Mouse (Mus musculus): ENCODE measurements around the gene Rftn2.

The Rftn2 gene

GRCm38 (mm10) chr1:55173720-55174557 is 52.6 kb downstream of the Rftn2 start:
- DNase-seq (ENCODE audit: low spot score in 2 of 2): no peak

DNA sequence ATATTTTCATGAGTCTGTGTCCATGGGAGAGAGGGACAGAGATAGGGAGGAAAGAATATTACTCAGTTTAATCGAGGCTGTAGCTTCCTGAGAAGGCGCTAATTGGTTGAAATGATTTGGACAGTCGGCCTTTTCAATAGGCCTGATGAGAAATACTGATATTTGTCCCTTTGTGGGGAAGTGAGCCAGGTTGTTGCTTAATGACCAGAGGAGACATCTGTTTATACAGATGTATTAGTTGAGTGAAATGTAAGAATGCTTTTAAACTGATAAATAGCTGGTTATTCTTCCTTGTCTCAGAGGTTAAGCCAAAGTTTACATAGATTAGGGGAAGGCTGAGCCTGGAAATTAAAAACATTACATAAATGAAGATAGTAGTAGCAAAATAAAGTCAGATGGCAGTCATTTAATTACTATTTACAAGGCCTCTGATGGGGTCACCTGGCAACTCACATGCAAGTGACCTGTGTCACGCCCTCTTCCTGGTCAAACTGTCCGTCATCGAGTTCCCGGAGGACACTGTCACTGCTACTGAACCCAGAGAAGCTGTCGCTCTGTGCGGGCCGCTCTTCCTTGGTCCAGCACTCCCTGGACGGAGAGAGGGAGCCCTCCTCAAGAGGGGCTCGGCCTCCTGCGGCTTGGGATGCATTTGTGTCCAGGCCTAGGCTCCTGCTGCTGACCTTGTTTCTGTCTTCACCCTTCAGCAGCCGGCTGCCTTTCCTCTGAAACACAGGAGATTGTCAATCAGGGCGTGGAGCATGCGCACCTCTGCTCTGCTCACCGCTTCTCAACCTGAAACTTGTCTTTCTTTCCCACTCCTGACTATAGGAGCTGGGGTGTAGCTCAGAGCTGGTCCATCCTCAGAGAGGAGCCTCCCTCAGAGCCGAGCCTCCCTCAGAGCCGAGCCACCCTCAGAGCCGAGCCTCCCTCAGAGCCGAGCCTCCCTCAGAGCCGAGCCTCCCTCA is 54.9 kb downstream of the Rftn2 start:
- no peak for DNase-seq (ENCODE audit: low spot score in 2 of 2)

GRCm38 (mm10) chr1:55168591-55168990 is 58.0 kb downstream of the Rftn2 start:
- no peak for DNase-seq (ENCODE audit: low spot score in 2 of 2)

GRCm38 (mm10) chr1:55167560-55167959 is 59.0 kb downstream of the Rftn2 start:
- no peak for DNase-seq (ENCODE audit: low spot score in 2 of 2)

DNA sequence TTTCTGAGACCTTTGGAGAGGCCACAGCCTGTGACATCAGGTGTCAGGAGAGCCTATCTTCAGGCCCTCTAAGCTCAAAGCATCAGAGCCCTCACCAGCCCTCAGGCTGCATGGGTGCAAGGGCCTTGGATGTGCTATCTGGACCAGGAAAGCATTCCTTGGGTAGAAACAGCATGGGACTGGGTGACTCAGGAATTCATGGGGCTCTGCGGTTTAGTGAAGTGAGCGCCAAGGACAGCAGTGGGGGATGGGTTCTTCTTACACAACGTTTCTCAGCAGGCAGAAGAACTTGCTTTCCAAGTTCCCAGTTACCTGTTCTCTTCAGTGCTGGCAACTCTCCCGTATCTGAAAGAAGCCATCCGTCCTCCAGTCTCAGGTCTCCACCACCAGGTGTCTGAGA is 62.6 kb downstream of the Rftn2 start:
- DNase-seq (ENCODE audit: low spot score in 2 of 2): no peak

- DNase-seq (ENCODE audit: low spot score in 2 of 2): no peak
Measured at GRCm38 (mm10) chr1:55162781-55163180, 63.8 kb downstream of the Rftn2 start.

GRCm38 (mm10) chr1:55161895-55162294 is 64.7 kb downstream of the Rftn2 start:
- no peak for DNase-seq (ENCODE audit: low spot score in 2 of 2)

GRCm38 (mm10) chr1:55160831-55161638 is 65.5 kb downstream of the Rftn2 start:
- DNase-seq (ENCODE audit: low spot score in 2 of 2): no peak

GRCm38 (mm10) chr1:55160218-55160617 is 66.4 kb downstream of the Rftn2 start:
- DNase-seq (ENCODE audit: low spot score in 2 of 2): no peak

DNA sequence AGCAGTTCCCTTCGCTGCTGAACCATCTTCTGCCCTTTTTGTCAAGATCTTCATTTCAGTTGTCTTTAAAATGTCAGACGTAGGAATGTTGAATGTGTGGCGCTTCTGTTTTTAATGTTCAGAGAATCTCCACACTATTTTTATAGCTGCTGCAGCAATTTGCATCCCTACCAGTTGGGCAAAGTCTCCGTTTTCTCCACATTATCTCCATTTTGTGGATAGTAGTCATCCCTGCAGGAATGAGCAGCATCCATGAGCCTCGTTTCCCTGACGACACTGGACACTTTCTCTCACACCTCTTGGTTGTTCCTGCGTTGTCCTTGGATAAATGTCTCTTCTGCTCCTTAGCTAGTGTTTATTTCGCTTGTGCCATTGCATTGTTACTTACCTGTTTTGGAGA is 67.8 kb downstream of the Rftn2 start:
- DNase-seq (ENCODE audit: low spot score in 2 of 2): no peak

DNA sequence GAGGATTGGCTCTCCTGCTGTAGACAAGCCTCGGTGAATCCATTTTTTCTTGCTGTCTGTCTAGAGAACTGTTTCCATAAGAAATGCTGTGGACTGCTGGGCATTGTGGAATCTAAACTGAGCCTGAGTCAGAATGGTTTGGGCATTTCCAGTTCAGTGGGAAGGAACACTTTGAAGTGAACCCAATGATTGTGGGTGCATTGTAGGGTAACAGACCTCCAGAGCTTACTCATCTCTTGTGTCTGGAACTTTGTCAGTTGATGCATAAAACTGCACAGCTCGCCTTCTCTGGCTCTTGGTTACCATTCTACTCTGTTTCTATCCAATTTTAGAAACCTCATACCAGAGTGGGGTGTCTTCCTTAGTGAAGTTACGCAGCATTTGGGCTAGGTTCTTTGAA is 68.4 kb downstream of the Rftn2 start:
- no peak for DNase-seq (ENCODE audit: low spot score in 2 of 2)

DNA sequence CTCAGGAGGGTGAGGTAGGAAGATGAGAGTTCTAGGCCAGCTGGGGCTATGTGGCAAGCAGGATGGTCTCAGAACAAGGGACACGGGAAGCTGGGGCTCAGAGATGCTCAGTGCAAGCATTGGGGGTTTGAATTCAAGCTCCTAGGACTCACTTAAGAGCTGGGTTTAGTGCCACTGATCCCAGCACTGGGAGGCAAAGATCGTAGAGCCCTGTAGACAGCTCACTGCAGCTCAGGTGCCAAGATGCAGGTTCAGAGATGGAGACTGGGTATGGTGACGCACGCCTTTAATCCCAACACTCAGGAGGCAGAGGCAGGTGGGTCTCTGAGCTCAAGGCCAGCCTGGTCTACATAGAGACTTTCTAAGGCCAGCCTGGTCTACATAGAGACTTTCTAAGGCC is 69.3 kb downstream of the Rftn2 start:
- no peak for DNase-seq (ENCODE audit: low spot score in 2 of 2)

DNA sequence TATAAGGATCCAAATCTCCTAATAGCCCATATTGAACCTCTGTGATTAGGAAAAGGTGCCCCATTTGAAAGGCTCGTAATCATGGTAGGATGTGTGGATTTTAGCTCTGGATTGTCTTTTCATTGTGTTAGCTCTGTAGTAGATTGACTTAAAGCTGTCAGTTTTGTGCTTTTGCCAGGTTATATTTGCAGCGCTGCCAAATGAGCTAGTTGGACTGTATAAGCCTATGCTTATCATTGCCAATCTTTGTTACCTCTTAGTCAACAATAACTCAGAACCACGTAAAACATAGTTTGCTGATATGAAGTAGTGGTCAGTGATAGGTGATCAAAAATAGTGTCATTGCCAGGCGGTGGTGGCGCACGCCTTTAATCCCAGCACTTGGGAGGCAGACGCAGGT is 81.0 kb downstream of the Rftn2 start:
- DNase-seq (ENCODE audit: low spot score in 2 of 2): no peak

DNA sequence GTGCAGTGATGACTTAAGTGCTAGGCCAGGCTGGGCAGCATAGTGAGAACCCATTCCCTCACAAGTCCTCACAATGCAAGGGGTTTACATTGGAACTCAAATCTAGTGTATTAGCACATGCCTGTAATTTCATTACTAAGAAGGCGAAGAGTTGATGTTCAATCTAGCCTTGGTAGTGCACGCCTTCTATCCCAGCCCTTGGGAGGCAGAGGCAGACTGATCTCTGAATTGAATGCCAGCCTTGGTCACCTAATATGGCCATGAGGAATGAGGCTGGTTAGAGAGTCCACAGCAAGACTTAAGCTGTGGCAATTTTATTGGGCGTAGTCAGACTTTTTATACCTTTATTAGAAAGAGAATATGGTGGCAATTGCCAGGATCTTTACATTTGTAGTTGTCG is 82.2 kb downstream of the Rftn2 start:
- DNase-seq (ENCODE audit: low spot score in 2 of 2): no peak

DNA sequence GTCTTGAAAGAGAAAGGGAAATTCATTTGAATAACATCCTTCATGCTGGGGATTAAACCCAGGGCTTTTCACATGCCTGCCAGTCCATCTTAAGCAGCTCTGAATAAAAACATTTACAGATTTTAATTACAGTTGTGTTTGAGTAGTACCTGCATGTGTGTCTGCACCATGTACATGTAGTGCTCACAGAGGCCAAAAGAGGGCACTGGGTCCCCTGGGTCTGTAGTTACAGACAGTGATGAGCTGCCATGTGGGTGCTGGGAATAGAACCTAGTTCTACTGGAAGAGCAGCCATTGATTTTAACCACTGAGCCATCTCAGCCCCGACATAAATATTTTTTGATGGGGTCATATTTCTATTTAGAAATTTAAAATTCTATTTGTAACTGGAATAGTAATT is 90.7 kb downstream of the Rftn2 start:
- DNase-seq (ENCODE audit: low spot score in 2 of 2): no peak

GRCm38 (mm10) chr1:55134301-55134700 is 92.3 kb downstream of the Rftn2 start:
- no peak for DNase-seq (ENCODE audit: low spot score in 2 of 2)

DNA sequence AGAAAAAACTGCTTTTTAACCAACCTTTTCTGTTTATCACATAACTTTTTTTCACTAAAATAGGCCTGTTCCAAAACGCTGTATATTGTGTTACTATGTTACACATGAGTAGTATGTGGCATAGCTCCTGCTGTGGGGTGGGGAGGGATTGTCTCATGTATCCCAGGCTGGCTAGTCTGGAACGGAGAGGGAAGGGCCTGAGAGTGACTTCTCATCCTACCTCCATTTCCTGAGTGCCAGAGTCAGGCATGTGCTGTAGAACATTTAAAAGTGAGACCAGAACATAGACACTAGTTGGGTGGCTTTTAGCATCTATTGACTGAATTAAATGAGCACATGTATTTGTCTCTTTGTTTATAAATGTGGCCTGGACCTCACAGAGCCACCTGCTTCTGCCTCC is 93.4 kb downstream of the Rftn2 start:
- DNase-seq (ENCODE audit: low spot score in 2 of 2): no peak

- no peak for DNase-seq (ENCODE audit: low spot score in 2 of 2)
Measured at GRCm38 (mm10) chr1:55132308-55132707, 94.3 kb downstream of the Rftn2 start.

DNA sequence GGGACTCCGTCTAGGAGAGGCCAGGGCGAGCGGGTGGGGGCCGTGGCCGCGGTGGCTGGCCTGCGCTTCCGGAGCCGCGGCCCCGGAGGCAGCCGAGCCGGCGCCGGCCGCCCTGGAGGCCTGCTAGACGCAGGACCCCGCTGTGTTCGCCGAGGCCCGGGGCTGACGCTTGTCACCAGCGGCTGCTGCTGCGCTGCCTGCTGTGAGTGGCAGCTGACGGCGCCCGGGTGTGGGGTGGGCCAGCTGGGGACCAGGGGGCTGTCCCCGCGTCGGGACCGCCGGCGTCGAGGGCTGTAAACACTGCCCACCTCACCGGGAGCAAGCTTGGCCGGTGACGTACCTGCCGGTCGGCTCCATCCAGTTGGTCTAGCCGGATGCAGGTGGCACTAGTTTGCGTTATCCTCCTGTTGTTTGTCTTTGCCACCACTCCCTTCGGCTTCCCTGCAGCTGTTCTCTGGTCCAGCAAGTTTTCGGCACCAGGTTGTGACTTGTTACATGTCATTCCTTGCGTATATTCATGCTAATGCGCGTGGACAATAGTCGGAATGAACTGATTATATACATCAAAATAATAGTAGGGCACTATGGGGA is 95.1 kb downstream of the Rftn2 start:
- DNase-seq (ENCODE audit: low spot score in 2 of 2): peak in 1 of 2 experiments; percentile 62

DNA sequence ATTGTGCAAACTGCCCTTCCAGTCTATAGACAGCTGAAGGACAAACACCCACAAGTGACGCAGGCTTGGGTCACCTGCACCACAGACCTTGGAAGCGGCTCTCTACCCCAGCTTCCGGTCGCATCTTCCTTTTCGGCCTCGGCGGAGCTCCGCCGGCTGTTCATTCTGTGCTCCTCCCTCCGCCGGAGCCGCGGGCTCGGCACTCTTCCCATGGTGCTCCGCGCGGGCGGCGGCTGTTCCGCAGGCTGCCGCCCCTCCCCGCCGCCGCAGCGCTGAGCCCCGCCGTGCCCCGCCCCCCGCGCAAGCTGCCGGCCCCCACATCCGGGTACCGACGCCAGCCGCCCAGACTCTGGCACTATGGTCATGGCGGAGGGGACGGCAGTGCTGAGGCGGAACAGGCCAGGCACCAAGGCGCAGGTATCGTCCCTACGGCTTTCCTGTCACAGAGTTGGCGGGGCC is 95.6 kb downstream of the Rftn2 start, which contains the start of gene Mob4:
Mob4 (plus strand) TSS at position 289 of the 459 bp plus-strand sequence.
- peak; percentile 93 to 95 for DNase-seq (ENCODE audit: low spot score in 2 of 2)

DNA sequence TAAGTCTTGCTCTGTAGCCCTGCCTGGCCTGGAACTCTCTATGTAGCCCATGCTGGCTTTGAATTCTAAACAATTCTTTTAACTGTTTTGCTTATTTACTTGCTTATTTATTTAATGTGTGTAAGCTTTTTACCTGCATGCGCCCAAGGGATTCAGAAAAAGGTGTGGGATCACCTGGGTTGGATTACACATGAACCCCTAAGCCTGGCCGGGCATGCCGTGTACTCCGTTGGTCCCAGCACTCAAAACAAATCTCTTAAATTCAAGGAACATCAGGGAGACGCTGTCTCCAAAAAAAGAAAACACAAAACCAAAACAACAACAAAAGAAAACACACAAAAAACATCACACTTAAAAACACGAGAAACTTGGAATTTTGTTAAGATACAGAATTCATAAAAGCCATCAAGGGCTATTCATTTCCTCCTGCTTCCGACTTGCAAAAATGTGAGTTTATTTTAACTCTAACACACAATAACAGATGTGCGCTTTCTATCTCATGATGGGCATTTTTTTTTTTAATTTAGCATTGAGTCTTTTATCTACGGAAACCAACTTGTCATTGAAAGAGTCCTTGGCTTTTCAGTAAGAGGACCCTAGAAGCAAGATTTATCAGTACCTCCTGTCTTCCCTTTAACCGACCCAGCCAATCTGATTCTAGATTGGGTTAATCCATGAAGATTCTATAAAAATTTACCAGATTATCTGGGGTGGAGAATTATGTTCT is 96.2 kb downstream of the Rftn2 start:
- DNase-seq (ENCODE audit: low spot score in 2 of 2): no peak

Data from urinary bladder, postnatal 4 days (tissue).